Mouse (Mus musculus) CH12.LX (cell line): ENCODE measurements at regions not wholly inside any gene's neighbourhood (a gene's known extent, or its start where the extent isn't known, plus 50 kb on each side); places are given as distances from the start of the nearest gene placed in this dataset.

Experiments
- DNase-seq: peaks from one replicate; pipeline ENCODE4 v3.0.0-alpha.2; 2013; ENCODE audit errors: extremely low read depth
- H3K27ac ChIP-seq: 2 replicates; pipeline ENCODE4 v1.5.1; 2012; ENCODE audit warnings: low read depth, mild to moderate bottlenecking, control low read depth, moderate library complexity; ENCODE audit not compliant: insufficient read depth
- H3K27me3 ChIP-seq: replicated peaks from 2 replicates; pipeline ENCODE3; 2012; ENCODE audit warnings: inconsistent platforms
- H3K36me3 ChIP-seq, 2 experiments: replicated peaks in 1 of 2; 2 replicates each; pipeline versions ENCODE3 to v1.6.1; 2012; ENCODE audit warnings: inconsistent platforms in 1 of 2, low read length in 1 of 2, mild to moderate bottlenecking in 1 of 2, mixed read lengths in 1 of 2, moderate library complexity in 1 of 2; ENCODE audit not compliant: control insufficient read depth in 1 of 2, insufficient read depth in 1 of 2
- H3K4me1 ChIP-seq, 2 experiments: 2 replicates each; pipeline ENCODE4 v1.6.1; 2012; ENCODE audit warnings: inconsistent platforms in 1 of 2, moderate library complexity in 1 of 2; ENCODE audit not compliant: insufficient read depth in 2 of 2, control insufficient read depth in 1 of 2
- H3K4me2 ChIP-seq: 2 replicates; pipeline ENCODE4 v1.6.1; 2012; ENCODE audit warnings: low read depth, mild to moderate bottlenecking, control low read depth; ENCODE audit not compliant: poor library complexity, insufficient read depth, severe bottlenecking
- H3K4me3 ChIP-seq, 3 experiments: fragments of 150-350 bp in 1 of 3; sonication (generic) in 1 of 3; replicated peaks in 1 of 3; 2 replicates each; pipeline versions ENCODE3 to v1.5.1; 2011 to 2012; ENCODE audit warnings: low read depth in 2 of 3, low read length in 2 of 3, mild to moderate bottlenecking in 2 of 3, moderate library complexity in 2 of 3, control low read depth in 1 of 3, improper control_type of control experiment in 1 of 3, inconsistent platforms in 1 of 3, mixed read lengths in 1 of 3; ENCODE audit not compliant: poor library complexity in 1 of 3
- H3K79me2 ChIP-seq: replicated peaks from 2 replicates; pipeline ENCODE4 v1.6.1; 2012; ENCODE audit warnings: mild to moderate bottlenecking, moderate library complexity; ENCODE audit not compliant: control insufficient read depth, poor library complexity, insufficient read depth, severe bottlenecking; ENCODE audit errors: extremely low read depth
- H3K9ac ChIP-seq: 2 replicates; pipeline ENCODE4 v1.6.1; 2012; ENCODE audit warnings: low read depth, mild to moderate bottlenecking, control low read depth, moderate library complexity; ENCODE audit not compliant: insufficient read depth
- H3K9me3 ChIP-seq: replicated peaks from 2 replicates; pipeline ENCODE3; 2012; ENCODE audit warnings: low read length, inconsistent platforms, mixed read lengths
- CHD1 ChIP-seq: IDR thresholded peaks from 2 replicates; pipeline ENCODE4 v1.6.1; 2012; ENCODE audit warnings: low read depth, low read length, improper control_type of control experiment, inconsistent platforms
- CTCF ChIP-seq, 2 experiments: IDR thresholded peaks in 1 of 2; conservative IDR thresholded peaks in 1 of 2; 2 replicates each; pipeline ENCODE4 v1.5.1; 2011 to 2012; ENCODE audit warnings: low read depth in 2 of 2, low read length in 2 of 2, improper control_type of control experiment in 1 of 2, inconsistent platforms in 1 of 2, mild to moderate bottlenecking in 1 of 2, moderate library complexity in 1 of 2
- E2F4 ChIP-seq: IDR thresholded peaks from 2 replicates; pipeline ENCODE4 v1.6.1; 2011; ENCODE audit warnings: low read depth, low read length, improper control_type of control experiment; ENCODE audit not compliant: insufficient replicate concordance
- ELF1 ChIP-seq: IDR thresholded peaks from 2 replicates; pipeline ENCODE4 v1.6.1; 2014; ENCODE audit warnings: low read depth, mild to moderate bottlenecking, inconsistent platforms, low read length, improper control_type of control experiment
- EP300 ChIP-seq: IDR thresholded peaks from 2 replicates; pipeline ENCODE4 v1.6.1; 2011; ENCODE audit warnings: low read length, improper control_type of control experiment
- ETS1 ChIP-seq: conservative IDR thresholded peaks from 2 replicates; pipeline ENCODE4 v1.6.1; 2012; ENCODE audit warnings: low read depth, mild to moderate bottlenecking, inconsistent platforms, low read length, improper control_type of control experiment, moderate library complexity
- GABPA ChIP-seq: IDR thresholded peaks from 2 replicates; pipeline ENCODE4 v1.6.1; 2012; ENCODE audit warnings: low read depth, low read length, improper control_type of control experiment, inconsistent platforms; ENCODE audit not compliant: insufficient replicate concordance
- HCFC1 ChIP-seq: IDR thresholded peaks from 2 replicates; pipeline ENCODE4 v1.6.1; 2012; ENCODE audit warnings: low read depth, mild to moderate bottlenecking, inconsistent platforms, low read length, improper control_type of control experiment
- IRF4 ChIP-seq: IDR thresholded peaks from 2 replicates; pipeline ENCODE4 v1.6.1; 2014; ENCODE audit warnings: low read depth, mild to moderate bottlenecking, inconsistent platforms, low read length, improper control_type of control experiment
- JUN ChIP-seq: IDR thresholded peaks from 2 replicates; pipeline ENCODE4 v1.6.1; 2011; ENCODE audit warnings: low read depth, mild to moderate bottlenecking, low read length, improper control_type of control experiment, moderate library complexity; ENCODE audit not compliant: insufficient read depth
- JUND ChIP-seq: conservative IDR thresholded peaks from 2 replicates; pipeline ENCODE4 v1.6.1; 2011; ENCODE audit warnings: low read depth, low read length, improper control_type of control experiment
- KAT2A ChIP-seq: IDR thresholded peaks from 2 replicates; pipeline ENCODE4 v1.6.1; 2012; ENCODE audit warnings: low read length, improper control_type of control experiment, inconsistent platforms; ENCODE audit not compliant: insufficient replicate concordance
- MAZ ChIP-seq: IDR thresholded peaks from 2 replicates; pipeline ENCODE4 v1.6.1; 2012; ENCODE audit warnings: low read depth, mild to moderate bottlenecking, inconsistent platforms, low read length, improper control_type of control experiment, moderate library complexity
- MXI1 ChIP-seq: IDR thresholded peaks from 2 replicates; pipeline ENCODE4 v1.6.1; 2011; ENCODE audit warnings: mild to moderate bottlenecking, low read depth, low read length, improper control_type of control experiment
- NELFE ChIP-seq: IDR thresholded peaks from 2 replicates; pipeline ENCODE4 v1.6.1; 2011; ENCODE audit warnings: low read depth, low read length, improper control_type of control experiment
- NRF1 ChIP-seq: IDR thresholded peaks from 2 replicates; pipeline ENCODE4 v1.6.1; 2014; ENCODE audit warnings: low read depth, mild to moderate bottlenecking, inconsistent platforms, low read length, improper control_type of control experiment, moderate library complexity
- PAX5 ChIP-seq: IDR thresholded peaks from 2 replicates; pipeline ENCODE4 v1.6.1; 2012; ENCODE audit warnings: low read length, inconsistent platforms, mixed read lengths
- POLR2A ChIP-seq: IDR thresholded peaks from 2 replicates; pipeline ENCODE4 v1.6.1; 2011; ENCODE audit warnings: low read depth, mild to moderate bottlenecking, improper control_type of control experiment, low read length
- POLR2AphosphoS2 ChIP-seq: IDR thresholded peaks from 2 replicates; pipeline ENCODE4 v1.6.1; 2011; ENCODE audit warnings: low read depth, low read length, improper control_type of control experiment
- RAD21 ChIP-seq: IDR thresholded peaks from 2 replicates; pipeline ENCODE4 v1.6.1; 2011; ENCODE audit warnings: low read depth, mild to moderate bottlenecking, low read length, improper control_type of control experiment, moderate library complexity
- RCOR1 ChIP-seq: conservative IDR thresholded peaks from 2 replicates; pipeline ENCODE4 v1.6.1; 2012; ENCODE audit warnings: low read depth, mild to moderate bottlenecking, inconsistent platforms, low read length, improper control_type of control experiment
- SIN3A ChIP-seq: IDR thresholded peaks from 2 replicates; pipeline ENCODE4 v1.6.1; 2012; ENCODE audit warnings: low read length, improper control_type of control experiment, inconsistent platforms
- SMC3 ChIP-seq: IDR thresholded peaks from 2 replicates; pipeline ENCODE4 v1.6.1; 2011; ENCODE audit warnings: low read depth, low read length, improper control_type of control experiment
- TBP ChIP-seq: conservative IDR thresholded peaks from 2 replicates; pipeline ENCODE4 v1.6.1; 2011; ENCODE audit warnings: low read depth, low read length, improper control_type of control experiment
- TCF12 ChIP-seq: IDR thresholded peaks from 2 replicates; pipeline ENCODE4 v1.6.1; 2014; ENCODE audit warnings: low read depth, mild to moderate bottlenecking, inconsistent platforms, low read length, improper control_type of control experiment
- UBTF ChIP-seq: IDR thresholded peaks from 2 replicates; pipeline ENCODE4 v1.6.1; 2012; ENCODE audit warnings: low read depth, mild to moderate bottlenecking, inconsistent platforms, low read length, improper control_type of control experiment, moderate library complexity
- USF2 ChIP-seq: conservative IDR thresholded peaks from 2 replicates; pipeline ENCODE4 v1.6.1; 2011; ENCODE audit warnings: low read depth, low read length, improper control_type of control experiment
- ZC3H11A ChIP-seq: IDR thresholded peaks from 2 replicates; pipeline ENCODE4 v1.6.1; 2012; ENCODE audit warnings: low read depth, mild to moderate bottlenecking, inconsistent platforms, low read length, improper control_type of control experiment
- ZKSCAN1 ChIP-seq: IDR thresholded peaks from 2 replicates; pipeline ENCODE4 v1.6.1; 2012; ENCODE audit warnings: low read depth, inconsistent platforms, low read length, improper control_type of control experiment, borderline replicate concordance
- ZMIZ1 ChIP-seq: IDR thresholded peaks from 2 replicates; pipeline ENCODE4 v1.6.1; 2012; ENCODE audit warnings: low read depth, mild to moderate bottlenecking, inconsistent platforms, low read length, improper control_type of control experiment
- dilution Hi-C: fragments of 300-500 bp; cut with MboI; formaldehyde crosslinking; loops from 2 replicates; pipeline ENCODE4 v1.14.3; 2020; ENCODE audit warnings: low sequenced_read_pairs; ENCODE audit not compliant: extremely low pct_unique_long_range_greater_than_20kb, extremely low pct_ligation_motif_present
- in situ Hi-C: fragments of 300-500 bp; cut with MboI; formaldehyde crosslinking; loops from 3 replicates; pipeline ENCODE4 v1.14.3; 2019; ENCODE audit warnings: low sequenced_read_pairs, low pct_ligation_motif_present, low pct_unique_long_range_greater_than_20kb, mixed read lengths

DNA sequence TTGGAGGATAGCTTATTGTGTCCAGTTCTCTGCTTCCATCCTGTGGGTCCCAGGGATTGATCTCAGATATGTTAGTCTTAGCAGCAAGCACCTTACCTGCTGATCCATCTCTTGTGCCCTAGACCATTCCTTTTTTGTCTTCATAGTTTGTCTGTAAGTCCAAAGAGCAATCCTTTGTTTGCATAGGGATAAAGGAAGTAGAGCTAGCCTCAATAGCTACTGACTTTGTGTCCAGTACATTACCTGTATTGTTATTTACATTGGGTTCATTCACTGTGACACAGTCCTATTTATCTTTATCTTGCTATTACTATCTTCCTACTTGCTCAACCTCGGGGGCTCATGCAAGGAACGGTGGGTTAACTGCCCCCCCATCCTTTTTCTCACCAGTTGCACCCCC is 196.2 kb downstream of the Nucb2 start:
- Histone ChIP-seq H3K4me3 (no peak overlapping the region), H3K9ac (no peak overlapping the region), H3K27ac (no peak overlapping the region), H3K4me2 (no peak overlapping the region), H3K36me3 (no peaks in the 10 kb centered on the region), H3K79me2 (no peaks in the 10 kb centered on the region), H3K4me1 (peaks cover 0 to 12% of the 10 kb centered on the region in 2 experiments; a peak in 2 of 4 replicates), H3K27me3 (no peaks in the 10 kb centered on the region), H3K9me3 (peaks cover 2% of the 10 kb centered on the region)
- in situ Hi-C loops, result no loop called here
- TF ChIP-seq POLR2AphosphoS2 (no peak), UBTF (no peak), SIN3A (no peak), ZMIZ1 (no peak), EP300 (no peak), MXI1 (no peak), TBP (no peak), SMC3 (no peak), CTCF (conservative IDR thresholded peaks at IDR 0.05 in 1 of 2, IDR thresholded peaks at IDR 0.05 in 1 of 2; ENCODE audit: low read depth in 2 of 2, low read length in 2 of 2) (no peak), RAD21 (no peak), GABPA (no peak), NELFE (no peak), TCF12 (no peak), ETS1 (no peak), ZKSCAN1 (no peak), JUND (no peak), E2F4 (no peak), ZC3H11A (no peak), RCOR1 (no peak)
- dilution Hi-C loops, result no loop called here
- no peak for DNase-seq

DNA sequence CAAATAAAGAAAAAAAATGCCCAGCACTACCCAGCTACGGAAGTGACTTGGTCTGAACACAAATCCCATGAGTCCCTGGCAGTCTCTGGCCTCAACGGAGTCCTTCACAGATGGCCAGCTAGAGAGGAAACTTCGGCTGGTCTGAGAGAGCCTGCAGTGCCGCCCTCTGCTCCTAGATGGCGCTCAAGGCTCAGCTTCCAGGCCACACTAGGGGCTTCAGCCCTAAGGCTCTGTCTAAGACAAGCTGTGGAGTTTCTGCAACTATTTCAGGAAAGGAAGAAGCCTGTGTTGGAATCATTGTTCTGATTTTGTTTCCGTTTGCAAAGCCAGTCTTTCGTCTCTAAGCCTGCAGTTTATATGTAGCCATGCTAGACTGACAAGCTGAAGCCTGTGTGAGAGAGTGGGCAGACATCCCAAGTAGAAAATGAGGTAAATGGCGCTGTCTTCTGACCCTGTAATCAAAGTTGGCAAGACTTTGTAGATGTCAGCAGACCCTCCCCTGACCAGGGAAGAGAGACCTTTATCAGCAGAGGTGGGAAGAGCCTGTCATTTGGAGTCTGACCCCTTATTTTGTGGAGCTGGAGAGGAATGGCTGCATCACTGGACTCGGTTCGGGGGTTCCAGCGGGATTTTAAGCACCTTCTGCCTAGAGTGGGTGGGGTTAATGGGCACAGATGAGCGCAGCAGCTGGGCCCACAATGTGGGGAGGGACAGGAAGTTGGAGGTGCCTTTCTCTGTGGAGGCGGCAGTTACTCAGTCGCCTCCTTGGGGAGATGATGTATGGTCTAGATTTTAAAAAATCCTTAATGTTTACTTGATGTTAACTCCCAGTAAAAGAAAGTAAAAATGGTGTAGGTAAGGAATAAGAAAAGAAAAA is 197.5 kb downstream of the Nucb2 start:
- peaks cover 0 to 12% of the 10 kb centered on the region in 2 experiments; a peak in 2 of 4 replicates for H3K4me1 ChIP-seq
- no peak overlapping the region for H3K4me3 ChIP-seq
- H3K4me2 ChIP-seq, result no peak overlapping the region
- no peak overlapping the region for H3K27ac ChIP-seq
- in situ Hi-C loops, result no loop called here
- peak; percentile 66 for DNase-seq
- dilution Hi-C loops, result no loop called here
- no peaks in the 10 kb centered on the region for H3K27me3 ChIP-seq
- H3K79me2 ChIP-seq, result no peaks in the 10 kb centered on the region
- no peak overlapping the region for H3K9ac ChIP-seq
- no peaks in the 10 kb centered on the region for H3K36me3 ChIP-seq
- peaks cover 7% of the 10 kb centered on the region for H3K9me3 ChIP-seq
- TF ChIP-seq MXI1 (no peak), HCFC1 (no peak), ETS1 (no peak), MAZ (no peak), EP300 (no peak), RAD21 (peak; percentile 98), JUN (no peak), CTCF (conservative IDR thresholded peaks at IDR 0.05 in 1 of 2, IDR thresholded peaks at IDR 0.05 in 1 of 2; ENCODE audit: low read depth in 2 of 2, low read length in 2 of 2) (peak; percentile 77 to 90), GABPA (no peak), KAT2A (no peak), NELFE (no peak), CHD1 (no peak), ZC3H11A (peak; percentile 48), POLR2AphosphoS2 (no peak), POLR2A (no peak), IRF4 (no peak), NRF1 (no peak), E2F4 (no peak), PAX5 (no peak), ZKSCAN1 (no peak), USF2 (no peak), ELF1 (no peak), UBTF (no peak), TBP (no peak)
